Mouse (Mus musculus) ovary, postnatal 10 days (tissue): ENCODE results near the gene Herpud2.

Experiments used
- DNase-seq: peaks from one replicate; pipeline ENCODE4 v3.0.0; 2022; ENCODE audit warnings: low spot score

Gene Herpud2

GRCm38 (mm10) chr9:25151611-25152241 is at the start of gene Herpud2:
Gene Herpud2 (minus strand): TSS chr9:25151820.
- DNase-seq, result peak; percentile 75

- no peak for DNase-seq
Measured at GRCm38 (mm10) chr9:25200987-25201386, 49.4 kb upstream of the Herpud2 start.

DNA sequence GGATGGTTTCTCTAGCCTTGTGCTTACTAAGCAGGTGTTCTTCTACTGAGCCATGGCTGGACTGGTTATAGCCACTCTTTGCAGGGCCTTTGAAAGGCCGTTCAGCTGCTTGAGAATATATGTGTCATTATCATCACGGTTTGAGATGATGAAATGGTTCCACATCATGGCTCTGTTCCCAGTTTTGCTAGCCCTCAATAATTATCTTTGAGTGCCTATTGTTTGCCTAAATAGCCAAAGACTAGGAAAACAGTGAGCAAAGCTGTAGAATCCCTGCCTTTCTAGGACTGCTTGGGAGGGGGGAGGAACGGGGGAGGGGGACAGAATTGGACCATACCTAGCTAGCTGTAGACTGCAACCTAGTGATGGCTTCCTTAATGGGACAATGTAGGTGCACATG is 48.5 kb upstream of the Herpud2 start:
- DNase-seq, result no peak

GRCm38 (mm10) chr9:25196746-25197145 is 45.1 kb upstream of the Herpud2 start:
- no peak for DNase-seq

DNA sequence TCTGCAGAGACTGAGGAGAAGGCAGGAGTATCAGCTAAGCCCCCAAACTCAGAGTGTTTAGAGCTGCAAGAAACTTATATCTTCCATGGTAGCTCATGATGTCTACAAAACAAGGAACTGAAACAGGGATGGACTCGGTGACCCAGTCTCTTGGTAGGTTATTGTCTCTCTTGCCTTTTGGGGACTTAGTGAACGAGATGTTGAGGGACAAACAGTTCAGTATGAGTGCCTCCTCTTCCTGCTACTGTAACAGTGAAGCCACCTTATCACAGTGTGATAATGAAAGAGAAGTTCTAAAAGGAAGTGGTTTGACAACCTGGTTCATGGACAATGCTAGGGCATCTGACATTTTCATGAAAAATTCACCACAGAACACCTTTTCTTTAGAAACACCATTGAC is 40.0 kb upstream of the Herpud2 start:
- DNase-seq, result no peak

DNA sequence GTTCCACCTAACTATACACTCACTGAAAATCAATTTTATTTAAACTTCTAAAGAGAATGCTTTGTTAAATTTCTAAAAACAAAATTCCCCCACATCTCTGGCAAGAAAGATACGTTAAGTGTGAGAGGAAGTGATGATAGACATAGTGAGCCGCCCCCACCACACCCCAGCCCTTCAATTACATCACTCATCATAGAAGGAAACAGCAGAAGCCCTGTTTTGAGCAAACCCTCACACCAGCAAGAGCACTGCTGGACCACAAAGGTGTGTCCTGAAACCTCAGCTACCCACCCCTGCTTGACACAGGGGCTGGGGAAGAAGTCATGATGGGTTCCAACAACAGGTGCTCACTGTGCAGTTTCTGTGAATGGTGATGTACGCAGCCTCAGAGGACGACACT is 34.9 kb upstream of the Herpud2 start:
- no peak for DNase-seq

GRCm38 (mm10) chr9:25185854-25186253 is 34.2 kb upstream of the Herpud2 start:
- DNase-seq, result no peak

DNA sequence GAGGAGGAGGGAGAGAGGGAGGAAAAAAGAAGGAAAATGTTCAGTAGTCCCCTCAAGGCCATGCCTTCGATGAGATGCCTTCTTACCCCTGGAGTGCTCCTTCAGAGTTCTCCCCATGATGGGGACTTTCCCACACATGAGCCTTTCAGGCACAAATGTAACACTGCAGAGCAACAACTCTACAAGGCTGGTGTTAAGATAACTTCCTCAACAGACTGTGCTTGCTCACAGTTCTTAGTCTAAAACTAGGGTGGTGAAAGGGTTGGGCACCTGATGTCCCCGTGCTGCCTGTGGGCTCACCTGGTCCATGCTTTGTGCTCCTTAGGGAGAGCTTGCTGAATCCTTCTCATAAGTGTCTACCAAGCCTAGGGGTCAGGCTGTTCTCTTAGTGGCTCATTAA is 33.0 kb upstream of the Herpud2 start:
- DNase-seq, result no peak

DNA sequence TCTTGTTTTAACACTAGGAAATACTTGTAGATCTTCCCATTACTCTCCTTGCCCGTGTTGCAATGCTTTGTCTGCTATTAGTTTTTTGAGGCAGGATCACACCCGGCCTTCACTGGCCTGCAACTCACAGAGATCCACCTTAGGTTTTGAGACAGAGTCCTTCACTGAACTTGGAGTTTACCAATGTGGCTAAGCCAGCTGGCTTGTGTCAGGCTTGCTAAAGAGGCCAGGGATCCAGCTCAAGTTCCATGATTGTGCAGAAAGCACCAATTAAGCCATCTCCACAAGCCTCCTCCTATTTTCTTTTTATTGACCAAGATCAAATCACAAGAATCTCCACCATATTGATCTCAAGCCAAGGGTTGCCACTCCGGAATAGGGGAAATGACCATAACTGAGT is 26.4 kb upstream of the Herpud2 start:
- no peak for DNase-seq

DNA sequence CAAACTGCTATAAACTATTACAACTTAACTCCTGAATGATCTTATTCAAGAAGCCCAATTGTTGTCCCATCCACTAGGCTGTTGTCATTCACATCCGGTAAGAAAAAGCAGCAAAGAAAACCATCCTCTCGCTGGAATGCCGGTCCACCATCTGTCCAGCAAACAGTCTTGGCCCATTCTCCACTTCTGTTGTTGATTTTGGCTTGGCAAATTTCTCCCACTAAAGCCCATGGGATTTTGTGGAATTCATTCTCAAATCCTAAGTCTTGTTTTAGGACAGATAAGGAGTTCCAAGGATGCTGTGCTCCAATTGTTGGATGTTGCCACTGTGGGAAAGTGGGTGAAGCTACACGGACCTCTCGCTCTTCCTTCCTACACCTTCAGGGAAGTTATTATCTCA is 25.6 kb upstream of the Herpud2 start:
- no peak for DNase-seq

- DNase-seq, result no peak
Measured at GRCm38 (mm10) chr9:25176562-25176961, 24.9 kb upstream of the Herpud2 start.

DNA sequence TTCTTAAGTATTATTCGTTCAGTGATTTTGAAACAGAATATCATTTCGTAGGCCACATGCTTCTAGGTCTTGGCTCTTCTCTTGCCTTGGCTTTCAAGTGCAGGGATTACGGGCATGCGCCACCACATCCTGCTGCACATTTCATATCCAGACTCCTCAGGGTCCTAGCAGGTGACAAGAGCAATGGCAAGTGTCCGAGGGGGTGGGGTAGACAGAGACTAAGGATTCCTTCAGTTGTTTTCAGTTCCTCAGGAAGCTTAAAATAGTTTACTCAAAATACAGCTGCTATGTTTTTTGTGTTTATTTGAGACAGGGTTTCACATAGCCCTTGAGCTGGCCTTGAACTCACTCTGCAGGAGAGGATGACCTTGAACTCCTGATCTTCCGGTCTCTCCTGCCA is 24.4 kb upstream of the Herpud2 start:
- DNase-seq, result no peak

DNA sequence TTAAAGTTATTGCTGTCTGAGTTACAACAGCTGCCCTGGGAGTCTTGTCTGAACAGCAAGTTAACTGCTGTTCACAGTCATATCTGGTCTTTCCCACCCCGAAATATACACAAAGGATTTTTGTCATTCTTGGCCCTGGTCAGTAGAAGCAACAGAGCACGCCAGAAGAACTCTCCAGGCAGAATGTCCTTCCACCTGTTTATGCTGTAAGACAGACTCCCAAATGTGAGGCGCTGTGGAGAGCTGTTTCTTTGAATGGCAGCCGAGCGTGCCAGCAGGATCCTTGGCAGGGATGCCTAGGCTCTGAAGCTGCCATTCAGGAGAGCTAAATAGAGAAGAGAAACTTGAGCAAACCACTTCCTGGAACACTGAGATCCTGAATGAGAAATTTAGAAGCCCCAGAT is 23.4 kb upstream of the Herpud2 start:
- peak; percentile 20 for DNase-seq

GRCm38 (mm10) chr9:25174614-25175013 is 23.0 kb upstream of the Herpud2 start:
- DNase-seq, result no peak

DNA sequence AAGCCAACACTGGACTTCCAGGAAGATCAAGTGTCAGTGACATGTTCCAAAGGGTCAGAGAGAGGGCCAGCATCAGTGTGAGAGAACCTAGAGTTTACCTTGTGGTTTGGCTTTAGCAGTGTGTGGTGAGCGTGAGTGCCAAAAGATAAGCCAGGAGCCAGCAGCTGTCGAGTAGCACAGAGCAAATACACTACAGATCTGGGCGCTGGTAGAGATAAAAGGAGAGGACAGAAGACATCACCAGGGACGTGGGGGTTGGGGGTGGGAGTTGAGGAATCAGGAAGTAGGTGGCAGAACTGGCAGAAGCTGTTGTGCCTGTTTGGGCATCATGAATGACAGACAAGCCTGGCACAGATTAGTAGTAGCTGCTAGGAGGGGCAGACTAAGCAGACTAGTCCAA is 21.6 kb upstream of the Herpud2 start:
- no peak for DNase-seq

DNA sequence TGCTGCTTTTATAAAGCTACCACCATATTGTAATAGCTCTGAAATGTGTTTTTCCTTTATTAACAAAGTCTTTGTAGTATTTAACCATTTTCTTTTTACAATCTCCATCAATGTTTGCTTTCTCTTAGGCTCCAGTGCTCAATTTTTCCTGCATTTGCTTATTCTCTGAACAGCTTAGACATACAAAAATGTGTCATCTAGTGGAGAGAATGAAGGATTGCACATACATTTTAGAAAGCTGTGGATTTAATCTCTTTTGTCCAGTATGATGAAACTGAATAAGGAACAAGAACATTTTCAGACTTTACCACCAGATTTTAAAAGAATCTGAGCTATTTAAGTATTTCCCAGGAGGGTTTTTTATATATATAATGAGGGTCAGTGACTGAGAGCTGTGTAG is 18.0 kb upstream of the Herpud2 start:
- no peak for DNase-seq

DNA sequence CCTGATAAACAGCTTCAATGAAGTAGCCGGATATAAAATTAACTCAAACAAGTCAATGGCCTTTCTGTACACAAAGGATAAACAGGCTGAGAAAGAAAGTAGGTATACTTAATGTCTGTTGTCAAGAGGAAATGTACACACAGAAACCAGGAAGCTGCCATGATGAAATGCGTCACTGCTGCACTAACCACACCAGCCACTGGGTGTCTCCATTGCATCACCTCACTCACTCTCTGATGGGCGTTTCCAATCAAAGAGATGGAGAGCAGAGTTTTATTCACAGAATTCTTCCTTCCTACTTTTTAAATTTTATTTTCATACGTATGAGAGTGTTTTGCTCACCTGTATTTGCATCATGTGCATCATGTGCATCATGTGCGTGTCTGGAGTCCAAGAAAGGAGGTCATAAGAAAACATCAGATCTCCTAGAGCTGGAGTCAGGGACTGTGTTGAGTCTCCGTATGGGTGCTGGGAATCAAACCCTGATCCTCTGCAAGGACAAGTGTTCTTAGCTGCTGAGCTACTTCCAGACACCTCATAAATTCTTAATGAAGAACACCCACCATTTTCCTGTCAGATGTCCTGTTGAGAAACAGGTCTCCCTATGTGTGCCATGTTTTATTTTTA is 16.0 kb upstream of the Herpud2 start:
- DNase-seq, result no peak

DNA sequence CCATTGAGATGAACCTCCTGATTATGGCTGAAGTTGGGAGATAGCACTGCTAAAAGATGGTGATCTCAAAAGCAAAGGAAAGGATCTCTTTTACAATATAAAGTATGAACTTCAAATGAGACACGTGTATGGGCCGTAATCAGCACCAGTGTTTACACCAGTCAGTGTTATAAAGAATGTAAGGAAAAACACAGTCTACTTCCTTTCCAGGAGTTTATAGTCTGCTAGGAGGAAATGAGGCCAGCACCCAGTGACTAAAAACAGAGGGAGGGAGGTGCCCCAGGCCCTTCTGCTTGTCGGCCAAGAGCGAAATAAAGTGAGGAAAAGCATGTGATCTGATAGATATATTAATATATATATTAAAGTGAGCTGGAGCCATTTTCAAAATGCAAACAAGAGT is 6.6 kb upstream of the Herpud2 start:
- DNase-seq, result no peak

DNA sequence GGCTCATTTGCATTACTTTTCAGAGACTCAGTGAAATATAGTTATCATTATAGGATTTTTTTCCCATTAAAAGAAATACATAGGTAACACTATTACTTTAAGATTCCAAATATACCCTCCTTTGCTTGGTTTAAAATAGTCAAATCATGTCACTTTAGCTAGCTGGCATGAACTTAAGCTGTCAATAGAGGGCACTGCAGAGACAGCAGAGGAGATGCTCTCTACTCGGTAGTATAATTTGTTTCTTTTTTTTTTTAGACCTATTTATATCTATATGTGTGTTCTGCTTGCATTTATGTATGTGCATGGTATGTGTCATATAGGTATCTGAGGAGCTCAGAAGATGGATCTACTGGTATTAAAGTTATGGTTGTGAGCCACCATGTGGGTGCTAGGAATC is 4.8 kb upstream of the Herpud2 start:
- no peak for DNase-seq

DNA sequence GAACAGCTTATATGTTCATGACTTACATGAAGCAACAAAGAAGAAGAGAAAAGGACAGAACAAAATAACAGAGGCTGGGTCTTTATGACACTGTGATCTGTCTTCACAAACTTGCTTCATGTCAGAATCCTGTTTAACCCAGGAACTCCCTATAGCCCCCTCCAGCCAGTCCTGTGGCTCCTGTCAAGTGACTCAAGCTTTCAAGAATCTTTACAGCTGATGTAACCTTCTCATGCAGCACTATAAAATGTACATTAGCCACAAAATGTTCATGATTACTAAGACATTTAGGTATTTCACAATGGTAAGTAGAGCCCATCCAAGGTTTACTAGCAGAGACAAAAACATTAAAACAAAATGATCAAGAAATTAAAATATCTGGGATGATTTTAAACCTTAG is 1.4 kb upstream of the Herpud2 start:
- no peak for DNase-seq

DNA sequence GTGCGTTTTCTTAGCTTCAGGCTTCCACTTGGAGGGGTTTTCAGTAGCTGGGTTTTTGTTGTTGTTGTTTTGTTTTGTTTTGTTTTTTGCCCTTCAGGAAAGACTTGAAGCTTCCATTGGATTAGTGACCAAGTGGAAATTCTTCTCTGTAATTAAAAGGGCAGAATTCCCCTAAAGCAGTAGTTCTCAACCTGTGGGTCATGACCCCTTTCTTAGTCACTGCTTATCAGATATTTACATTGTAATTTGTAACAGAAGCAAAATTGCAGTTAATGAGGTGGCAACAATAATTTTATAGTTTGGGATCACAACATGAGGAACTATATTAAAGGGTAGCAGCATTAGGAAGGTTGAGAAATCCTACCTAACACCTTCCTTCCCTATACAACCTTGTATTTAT is 837 bp upstream of the Herpud2 start:
- no peak for DNase-seq

DNA sequence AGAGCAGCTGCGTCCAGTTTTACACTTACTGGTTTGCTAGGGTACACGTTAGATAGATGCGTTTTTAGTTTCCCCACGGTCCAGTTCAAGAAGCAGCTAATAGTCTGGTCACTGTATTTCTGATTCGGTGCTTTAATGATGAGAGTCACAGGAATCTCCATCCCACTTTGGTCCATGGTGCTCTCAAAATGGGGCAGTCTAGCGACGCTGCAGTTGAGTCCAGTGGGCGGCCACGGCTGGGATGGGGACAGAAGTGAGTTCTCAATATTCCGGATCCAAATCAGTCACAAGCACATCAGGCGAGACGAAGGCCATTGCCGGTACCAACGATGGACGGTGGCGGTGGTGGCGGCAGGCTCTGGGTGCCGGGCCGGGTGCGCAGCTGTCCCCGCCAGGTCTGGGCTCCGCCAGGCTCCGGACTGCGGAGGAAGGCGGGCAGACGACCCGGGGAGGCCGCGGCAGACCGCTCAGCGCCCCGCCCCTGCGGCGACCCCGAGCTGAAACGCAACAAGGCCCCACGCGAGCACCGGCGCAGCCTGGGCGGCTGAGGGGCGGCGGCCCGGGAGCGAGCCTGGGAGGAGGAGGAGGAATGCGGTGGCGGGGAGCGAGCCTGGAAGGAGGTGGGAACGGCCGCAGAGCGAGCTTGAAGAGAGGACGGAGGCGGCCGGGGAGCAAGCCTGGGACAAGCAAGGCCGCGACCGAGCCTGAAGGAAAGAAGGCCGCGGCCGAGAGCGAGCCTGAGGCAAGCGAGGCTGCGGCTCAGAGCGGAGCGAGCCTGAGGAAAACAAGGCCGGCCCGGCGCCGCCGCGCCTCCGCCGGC is 619 bp downstream of the Herpud2 start:
- DNase-seq, result peak; percentile 67

GRCm38 (mm10) chr9:25148767-25149166 is 2.9 kb downstream of the Herpud2 start:
- no peak for DNase-seq
